Mouse (Mus musculus) heart, embryonic 11.5 days (tissue): ENCODE data around the gene Mrps27. TPM values are rescaled to one million over a fixed set of nuclear protein-coding genes. Genes with fewer than 3 reads are reported as not detected.

ENCODE experiments used
- ATAC-seq: fragments of 200-750 bp; cut with Nextera tagmentation; replicated peaks from 2 replicates; pipeline ENCODE4 v1.8.0; 2017; ENCODE audit warnings: moderate library complexity; ENCODE audit not compliant: insufficient number of reproducible peaks, low FRiP score, low TSS enrichment
- H3K27ac ChIP-seq: fragments of 300-500 bp; sonication (generic); 2 replicates; pipeline ENCODE4 v1.5.1; 2014; ENCODE audit warnings: mild to moderate bottlenecking, low read depth, low read length
- H3K27me3 ChIP-seq: fragments of 300-500 bp; sonication (generic); 2 replicates; pipeline ENCODE4 v1.6.1; 2014; ENCODE audit warnings: mild to moderate bottlenecking, low read length, mixed read lengths; ENCODE audit not compliant: control insufficient read depth, insufficient read depth
- H3K36me3 ChIP-seq: fragments of 300-500 bp; sonication (generic); 2 replicates; pipeline ENCODE4 v1.6.1; 2014; ENCODE audit warnings: mild to moderate bottlenecking, low read length, moderate library complexity, mixed read lengths; ENCODE audit not compliant: control insufficient read depth, insufficient read depth
- H3K4me1 ChIP-seq: fragments of 300-500 bp; sonication (generic); 2 replicates; pipeline ENCODE4 v1.6.1; 2014; ENCODE audit warnings: low read length; ENCODE audit not compliant: control insufficient read depth, insufficient read depth
- H3K4me2 ChIP-seq: fragments of 300-500 bp; sonication (generic); 2 replicates; pipeline ENCODE4 v1.6.1; 2014; ENCODE audit warnings: mild to moderate bottlenecking, moderate library complexity
- H3K4me3 ChIP-seq: fragments of 300-500 bp; sonication (generic); 2 replicates; pipeline ENCODE4 v1.5.1; 2014; ENCODE audit warnings: low read depth, low read length
- H3K9ac ChIP-seq: fragments of 300-500 bp; sonication (generic); 2 replicates; pipeline ENCODE4 v1.6.1; 2014; ENCODE audit warnings: mild to moderate bottlenecking, low read depth, low read length, moderate library complexity
- H3K9me3 ChIP-seq: fragments of 300-500 bp; sonication (generic); replicated peaks from 2 replicates; pipeline ENCODE4 v1.6.1; 2016; ENCODE audit warnings: low read length; ENCODE audit not compliant: control insufficient read depth
- WGBS: fragments of 180-500 bp; shearing (Covaris S2); extraction: QIAGEN DNeasy Blood & Tissue Kit; methylation state at CpG from one replicate; pipeline ENCODE4 v1.1.7; 2014; ENCODE audit not compliant: insufficient replicate concordance; 5-methylcytosine and 5-hydroxymethylcytosine counted together
- polyA plus RNA-seq: library from polyadenylated mRNA; unstranded; fragments of >200 nt; fragmentation: Nextera tagmentation; extraction: Ambion mirVana; gene quantifications from 2 replicates; pipeline ENCODE4 v1.2.1, GENCODE M21; 2014

Mrps27 gene
- polyA plus RNA-seq, 1 experiment from 2014 or later, result 73.1 TPM

DNA sequence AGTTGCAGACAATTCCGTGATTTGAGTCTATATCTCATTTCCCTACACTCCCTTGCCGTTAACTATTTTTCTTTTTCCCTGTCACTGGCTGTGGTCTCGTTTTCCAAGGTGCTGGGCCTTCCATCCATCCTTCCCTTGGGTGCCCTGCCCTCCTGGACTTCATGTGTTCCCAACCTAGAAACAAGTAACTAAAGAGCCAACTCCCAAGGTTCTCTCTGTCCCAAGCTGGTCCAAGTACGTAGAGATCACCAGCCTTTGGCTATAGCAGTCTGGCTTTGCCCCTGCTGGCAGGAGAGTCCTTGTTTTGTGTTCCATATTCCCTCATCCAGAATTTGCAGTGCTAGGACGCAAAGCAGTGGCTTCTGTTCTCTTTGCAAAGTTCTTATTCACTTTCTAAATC is 106.7 kb downstream of the Mrps27 start:
- no peak for ATAC-seq
- H3K9me3 ChIP-seq, result peaks cover 3% of the 10 kb centered on the region; the same call in 1 of the 2 replicates
- H3K27ac ChIP-seq, result no peak overlapping the region
- no peaks in the 10 kb centered on the region for H3K27me3 ChIP-seq
- H3K36me3 ChIP-seq, result no peaks in the 10 kb centered on the region
- 72% methylated on average over 5 of the region's 5 CpGs for WGBS
- H3K9ac ChIP-seq, result no peak overlapping the region
- no peak overlapping the region for H3K4me3 ChIP-seq
- no peak overlapping the region for H3K4me2 ChIP-seq
- H3K4me1 ChIP-seq, result peaks cover 14% of the 10 kb centered on the region

DNA sequence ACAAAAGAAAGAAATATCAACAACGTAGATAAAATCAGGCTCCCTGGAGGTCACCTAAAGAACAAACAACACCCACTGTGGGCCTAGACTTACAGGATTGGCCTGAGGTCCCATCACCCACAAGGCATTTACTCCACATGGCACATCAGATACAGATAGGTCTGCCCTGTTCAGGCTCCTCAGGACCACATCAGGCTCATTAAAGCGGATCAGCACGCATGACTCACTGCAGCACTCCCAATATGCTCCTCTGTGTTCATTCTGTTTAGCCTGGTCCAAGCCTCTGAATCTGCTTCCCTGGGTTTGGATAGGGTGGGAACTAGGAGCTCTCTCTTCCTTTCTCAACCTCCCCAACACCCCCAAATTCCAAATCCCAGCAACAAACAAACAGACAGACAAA is 107.9 kb downstream of the Mrps27 start:
- peaks cover 3% of the 10 kb centered on the region; the same call in 1 of the 2 replicates for H3K9me3 ChIP-seq
- H3K4me3 ChIP-seq, result no peak overlapping the region
- H3K27ac ChIP-seq, result no peak overlapping the region
- no peaks in the 10 kb centered on the region for H3K27me3 ChIP-seq
- no peak overlapping the region for H3K4me2 ChIP-seq
- H3K36me3 ChIP-seq, result no peaks in the 10 kb centered on the region
- peaks cover 11% of the 10 kb centered on the region for H3K4me1 ChIP-seq
- WGBS, result 85% methylated on average over 3 of the region's 3 CpGs
- ATAC-seq, result no peak
- no peak overlapping the region for H3K9ac ChIP-seq

DNA sequence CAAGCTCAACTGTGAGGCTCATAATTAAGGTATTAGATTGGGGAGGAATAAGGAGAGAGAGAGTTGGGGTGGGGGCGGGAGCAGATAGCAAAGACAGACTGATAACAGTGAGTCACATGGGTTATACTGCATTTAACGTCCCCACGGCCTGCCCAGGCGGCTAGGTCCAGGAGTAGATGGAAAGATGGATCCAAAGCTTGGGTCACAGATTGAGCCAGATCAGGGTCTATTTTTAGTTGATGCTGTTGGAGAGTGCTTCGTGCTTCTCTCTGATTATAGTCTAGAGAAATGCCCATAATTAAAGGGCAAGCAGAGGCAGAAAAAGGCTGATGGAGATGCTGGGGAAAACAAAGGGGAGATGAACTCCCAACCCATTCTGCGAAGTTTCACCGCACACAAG is 110.4 kb downstream of the Mrps27 start:
- H3K27ac ChIP-seq, result no peak overlapping the region
- no peak overlapping the region for H3K9ac ChIP-seq
- WGBS, result 63% methylated on average over 7 of the region's 7 CpGs
- H3K27me3 ChIP-seq, result no peaks in the 10 kb centered on the region
- no peaks in the 10 kb centered on the region for H3K36me3 ChIP-seq
- H3K4me1 ChIP-seq, result peaks cover 10% of the 10 kb centered on the region
- H3K4me2 ChIP-seq, result no peak overlapping the region
- ATAC-seq, result no peak
- peaks cover 3% of the 10 kb centered on the region; the same call in 1 of the 2 replicates for H3K9me3 ChIP-seq
- H3K4me3 ChIP-seq, result no peak overlapping the region

DNA sequence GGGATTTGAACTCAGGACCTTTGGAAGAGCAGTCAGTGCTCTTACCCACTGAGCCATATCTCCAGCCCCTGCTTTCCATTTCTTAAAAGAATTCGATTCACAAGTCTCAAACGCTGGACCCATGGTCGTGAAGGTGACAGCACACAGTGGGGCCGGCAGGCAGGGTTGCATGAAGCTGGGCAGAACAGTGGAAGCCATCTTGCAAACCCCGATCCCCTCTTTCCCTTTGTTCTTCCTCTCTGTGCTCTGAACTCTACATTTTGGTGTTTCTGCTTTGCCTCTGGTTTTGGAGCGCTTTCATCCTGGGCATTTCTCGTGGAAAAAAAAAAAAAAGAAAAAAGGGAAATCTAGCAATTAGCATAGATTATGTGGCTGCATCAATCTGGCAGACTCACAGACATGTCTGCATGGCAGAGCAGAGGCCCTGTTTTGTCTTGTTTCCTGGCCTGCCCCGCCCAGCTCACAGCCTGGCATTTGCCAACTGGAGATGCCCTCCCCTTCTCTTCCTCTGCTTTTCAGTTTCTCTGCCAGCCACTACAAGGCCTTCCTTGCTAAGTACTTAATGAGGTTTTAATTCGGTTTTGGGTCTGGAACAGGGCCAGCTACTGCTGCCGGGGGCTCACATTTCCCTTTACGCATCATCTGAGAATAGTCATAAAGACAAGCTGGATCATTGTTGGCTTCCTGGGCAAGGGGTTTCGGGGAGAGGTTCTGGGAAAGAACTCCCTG is 114.2 kb downstream of the Mrps27 start:
- Histone ChIP-seq H3K27ac (no peak overlapping the region), H3K27me3 (no peaks in the 10 kb centered on the region), H3K9me3 (no peaks in the 10 kb centered on the region), H3K36me3 (peaks cover 5% of the 10 kb centered on the region), H3K4me1 (peaks cover 10% of the 10 kb centered on the region), H3K4me2 (no peak overlapping the region), H3K9ac (no peak overlapping the region), H3K4me3 (no peak overlapping the region)
- WGBS, result 76% methylated on average over 12 of the region's 12 CpGs
- ATAC-seq, result no peak

DNA sequence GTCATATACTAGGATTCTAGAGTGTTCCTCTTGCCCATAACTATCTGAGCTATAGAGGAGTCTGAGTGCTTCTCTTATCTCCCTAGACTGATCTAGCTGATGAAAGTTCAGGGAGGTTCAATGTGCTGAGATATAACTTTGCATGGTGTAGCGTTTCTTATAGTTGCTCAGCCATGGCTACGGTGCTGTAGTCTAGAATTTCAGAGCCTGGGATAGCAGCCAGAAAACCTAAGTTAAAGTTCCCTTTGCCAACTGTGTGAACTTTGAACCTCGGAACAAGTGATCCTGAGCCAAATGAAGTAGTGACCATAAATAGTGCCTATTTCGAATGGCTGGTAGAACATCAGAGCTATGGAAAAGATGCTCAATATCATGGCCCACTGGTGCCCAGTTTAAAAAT is 115.0 kb downstream of the Mrps27 start:
- H3K27ac ChIP-seq, result no peak overlapping the region

DNA sequence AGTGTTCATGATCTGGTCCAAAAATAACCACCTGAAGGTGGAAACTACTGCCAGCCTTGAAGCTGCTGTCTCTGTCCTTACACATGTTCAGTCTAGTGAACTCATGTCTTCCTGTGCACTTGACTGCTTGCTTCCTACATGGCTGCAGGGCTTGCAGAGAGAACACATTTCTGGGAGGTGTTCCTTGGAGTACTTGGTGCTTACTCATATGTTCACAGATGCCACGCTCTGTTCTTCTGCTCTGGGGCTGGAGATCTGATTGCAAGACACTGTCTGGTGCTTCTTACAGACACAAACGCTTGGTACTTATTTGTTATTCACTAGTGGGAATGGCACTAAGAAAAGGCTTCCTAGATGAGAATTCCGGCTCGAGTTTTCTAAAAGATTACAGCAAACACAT is 117.3 kb downstream of the Mrps27 start:
- Histone ChIP-seq H3K36me3 (peaks cover 5% of the 10 kb centered on the region), H3K4me1 (peaks cover 3% of the 10 kb centered on the region; the same call in 1 of the 2 replicates), H3K27me3 (no peaks in the 10 kb centered on the region), H3K4me2 (no peak overlapping the region), H3K9ac (no peak overlapping the region), H3K27ac (no peak overlapping the region), H3K4me3 (no peak overlapping the region), H3K9me3 (no peaks in the 10 kb centered on the region)
- no peak for ATAC-seq
- 85% methylated on average over 4 of the region's 4 CpGs for WGBS

More for the DNA sequence above, 115.0 kb downstream of the Mrps27 start:
- Histone ChIP-seq H3K9me3 (no peaks in the 10 kb centered on the region), H3K9ac (no peak overlapping the region), H3K4me3 (no peak overlapping the region), H3K4me2 (no peak overlapping the region), H3K4me1 (peaks cover 10% of the 10 kb centered on the region), H3K36me3 (peaks cover 5% of the 10 kb centered on the region), H3K27me3 (no peaks in the 10 kb centered on the region)
- 78% methylated on average over 4 of the region's 4 CpGs for WGBS
- no peak for ATAC-seq

DNA sequence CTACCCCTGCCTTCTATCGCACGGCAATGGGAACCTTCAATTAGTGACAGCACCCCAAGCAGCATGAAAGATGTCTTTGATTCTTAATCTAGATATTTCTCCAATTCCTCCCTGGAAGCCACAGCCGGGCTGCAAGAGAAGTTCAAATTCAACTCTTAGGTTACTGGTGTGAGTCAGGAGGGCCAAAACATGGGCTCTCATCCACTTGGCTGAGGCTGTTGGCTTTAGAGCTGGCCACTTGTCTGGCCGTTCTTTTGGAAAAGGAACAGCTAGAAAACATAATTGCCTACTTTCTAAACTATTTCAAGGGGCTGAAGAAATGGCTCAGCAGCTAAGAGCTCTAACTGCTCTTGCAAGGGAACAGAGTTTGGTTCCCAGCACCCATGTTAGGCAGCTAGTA is 120.0 kb downstream of the Mrps27 start:
- Histone ChIP-seq H3K27ac (no peak overlapping the region), H3K27me3 (no peaks in the 10 kb centered on the region), H3K9me3 (no peaks in the 10 kb centered on the region), H3K4me3 (no peak overlapping the region), H3K36me3 (peaks cover 5% of the 10 kb centered on the region), H3K9ac (no peak overlapping the region), H3K4me1 (no peaks in the 10 kb centered on the region), H3K4me2 (no peak overlapping the region)
- WGBS, result 79% methylated on average over 4 of the region's 4 CpGs
- no peak for ATAC-seq
